In genomic region chr7:4119976-4120921, GRCm38 (mm10) we compare ENCODE assay signal across 10 mouse cellular contexts. TPM values are rescaled to one million over a fixed set of nuclear protein-coding genes. Genes with fewer than 3 reads are reported as not detected.
DNase-seq lines count a peak whose midpoint lies in the region; ATAC-seq and TF ChIP-seq lines count a peak whose summit lies in the region.
"Had no signal": no experiment of that assay in that cellular context is flagged by ENCODE, and none has a peak within 500 bp of the region (broad histone marks: within the 10 kb centered on the region; RNA-seq: fewer than 3 reads in every experiment).

No protein-coding gene starts in this region.

- peak; percentile 0; the same call in 1 of the 2 replicates for ATAC-seq in hindbrain, embryonic 13.5 days (ENCODE audit: low FRiP score)
- no peak for ATAC-seq in midbrain, embryonic 15.5 days (replicated peaks)

- peak overlapping the region; percentile 64 for H3K4me2 ChIP-seq in hindbrain, embryonic 13.5 days
- H3K4me2 ChIP-seq in midbrain, embryonic 15.5 days = peak overlapping the region; percentile 87

- H3K27ac ChIP-seq in heart, embryonic 10.5 days = no peak overlapping the region
- peak overlapping the region; percentile 90 for H3K27ac ChIP-seq in hindbrain, embryonic 13.5 days
- H3K27ac ChIP-seq in midbrain, embryonic 15.5 days = peak overlapping the region; percentile 81
- H3K27ac ChIP-seq: liver, embryonic 14.5 days had no signal

- WGBS in heart, embryonic 10.5 days = 22% methylated on average over 19 of the region's 19 CpGs
- 5% methylated on average over 12 of the region's 19 CpGs for WGBS in hindbrain, embryonic 13.5 days
- WGBS in midbrain, embryonic 15.5 days = 13% methylated on average over 19 of the region's 19 CpGs

- DNase-seq in heart, embryonic 10.5 days (ENCODE audit: low spot score) = no peak
- no peak for DNase-seq in heart, postnatal 25 days (ENCODE audit: low spot score)
- DNase-seq in brain, embryonic 14.5 days (ENCODE audit: low read depth) = peak; percentile 90
- DNase-seq in adrenal gland, adult (ENCODE audit: inconsistent age in 2 of 2, low spot score in 1 of 2) = no peak
- no peak for DNase-seq in thymus, postnatal 0 days (ENCODE audit: low spot score)
- no peak for DNase-seq in urinary bladder, postnatal 25 days (ENCODE audit: low spot score)

- H3K36me3 ChIP-seq in heart, embryonic 10.5 days = no peaks in the 10 kb centered on the region
- H3K36me3 ChIP-seq in hindbrain, embryonic 13.5 days = no peaks in the 10 kb centered on the region
- H3K36me3 ChIP-seq in midbrain, embryonic 15.5 days (replicated peaks) = no peaks in the 10 kb centered on the region

- H3K4me3 ChIP-seq in heart, embryonic 10.5 days = peak overlapping the region; percentile 61; the same call in 1 of the 2 replicates
- H3K4me3 ChIP-seq in hindbrain, embryonic 13.5 days = peak overlapping the region; percentile 65
- H3K4me3 ChIP-seq in midbrain, embryonic 15.5 days = peak overlapping the region; percentile 89

- peaks cover 63% of the 10 kb centered on the region for H3K27me3 ChIP-seq in heart, embryonic 10.5 days (ENCODE audit: insufficient read depth, poor library complexity, severe bottlenecking)
- H3K27me3 ChIP-seq in hindbrain, embryonic 13.5 days = no peaks in the 10 kb centered on the region
- H3K27me3 ChIP-seq in midbrain, embryonic 15.5 days (replicated peaks) = no peaks in the 10 kb centered on the region
- H3K27me3 ChIP-seq: CH12.LX had no signal

- 0 out of 2 replicates have a peak, but pooled peaks cover 4% of the 10 kb centered on the region for H3K9me3 ChIP-seq in heart, embryonic 10.5 days
- H3K9me3 ChIP-seq in hindbrain, embryonic 13.5 days = no peaks in the 10 kb centered on the region
- H3K9me3 ChIP-seq in midbrain, embryonic 15.5 days = no peaks in the 10 kb centered on the region

- peak; percentile 24; the same call in 1 of the 2 replicates for TF ChIP-seq POLR2A in brain, embryonic 14.5 days (IDR thresholded peaks at IDR 0.05; ENCODE audit: borderline replicate concordance, extremely low read depth, insufficient read depth, insufficient read length, poor library complexity, severe bottlenecking)

- TF ChIP-seq CTCF in brain, embryonic 14.5 days (IDR thresholded peaks at IDR 0.05; ENCODE audit: borderline replicate concordance, extremely low read depth, insufficient read depth, insufficient read length) = no peak

- peaks cover 6% of the 10 kb centered on the region for H3K4me1 ChIP-seq in heart, embryonic 10.5 days
- peaks cover 66% of the 10 kb centered on the region for H3K4me1 ChIP-seq in hindbrain, embryonic 13.5 days (replicated peaks)
- H3K4me1 ChIP-seq in midbrain, embryonic 15.5 days = peaks cover 54% of the 10 kb centered on the region

- intact Hi-C loops in heart, postnatal 25 days (cut with DNase I) = no loop called here

- peak overlapping the region; percentile 91 for H3K9ac ChIP-seq in hindbrain, embryonic 13.5 days
- peak overlapping the region; percentile 81 for H3K9ac ChIP-seq in midbrain, embryonic 15.5 days
- H3K9ac ChIP-seq: liver, embryonic 14.5 days had no signal

RNA-seq across cellular contexts. Expression of gene Ttyh1, which starts 1.0 kb away (rescaled TPM):
- polyA plus RNA-seq in heart, embryonic 10.5 days (2016; fragmentation: Nextera tagmentation; extraction: Ambion mirVana) = 0.54 and 0.83 TPM in 2 replicates
- total RNA-seq in heart, postnatal 25 days (2021) = under 1 TPM; 0.68 to 0.75 TPM
- polyA plus RNA-seq in brain, embryonic 14.5 days (2012; rRNA removed) = 239 and 253 TPM in 2 replicates
- polyA plus RNA-seq in hindbrain, embryonic 13.5 days (2015; fragmentation: Nextera tagmentation; extraction: Ambion mirVana) = 132 and 138 TPM in 2 replicates
- 115 and 144 TPM in 2 replicates for polyA plus RNA-seq in midbrain, embryonic 15.5 days (2015; fragmentation: Nextera tagmentation; extraction: Ambion mirVana)
- 0.76 and 0.96 TPM in 2 replicates for polyA plus RNA-seq in thymus, postnatal 0 days (2015; fragmentation: Nextera tagmentation; extraction: Ambion mirVana)

RNA-seq across cellular contexts. Expression of gene Leng8, which starts 16.6 kb away (rescaled TPM):
- polyA plus RNA-seq in heart, embryonic 10.5 days (2016; fragmentation: Nextera tagmentation; extraction: Ambion mirVana) = 72.6 and 75.1 TPM in 2 replicates
- 10 to 100 TPM; 37.4 to 40.9 TPM for total RNA-seq in heart, postnatal 25 days (2021)
- 501 and 507 TPM in 2 replicates for polyA plus RNA-seq in brain, embryonic 14.5 days (2012; rRNA removed)
- 77.0 and 79.4 TPM in 2 replicates for polyA plus RNA-seq in hindbrain, embryonic 13.5 days (2015; fragmentation: Nextera tagmentation; extraction: Ambion mirVana)
- polyA plus RNA-seq in midbrain, embryonic 15.5 days (2015; fragmentation: Nextera tagmentation; extraction: Ambion mirVana) = 102 and 104 TPM in 2 replicates
- polyA plus RNA-seq in thymus, postnatal 0 days (2015; fragmentation: Nextera tagmentation; extraction: Ambion mirVana) = 23.0 and 30.9 TPM in 2 replicates

RNA-seq across cellular contexts. Expression of gene Leng9, which starts 29.9 kb away (rescaled TPM):
- polyA plus RNA-seq in heart, embryonic 10.5 days (2016; fragmentation: Nextera tagmentation; extraction: Ambion mirVana) = 1.8 and 2.2 TPM in 2 replicates
- total RNA-seq in heart, postnatal 25 days (2021) = 1 to 10 TPM; 2.5 to 3.2 TPM
- 4.6 and 5.0 TPM in 2 replicates for polyA plus RNA-seq in brain, embryonic 14.5 days (2012; rRNA removed)
- polyA plus RNA-seq in hindbrain, embryonic 13.5 days (2015; fragmentation: Nextera tagmentation; extraction: Ambion mirVana) = 4.7 TPM in 2 replicates
- 5.2 and 6.0 TPM in 2 replicates for polyA plus RNA-seq in midbrain, embryonic 15.5 days (2015; fragmentation: Nextera tagmentation; extraction: Ambion mirVana)
- 7.0 and 8.7 TPM in 2 replicates for polyA plus RNA-seq in thymus, postnatal 0 days (2015; fragmentation: Nextera tagmentation; extraction: Ambion mirVana)

RNA-seq across cellular contexts. Expression of gene Cdc42ep5, which starts 44.4 kb away (rescaled TPM):
- polyA plus RNA-seq in heart, embryonic 10.5 days (2016; fragmentation: Nextera tagmentation; extraction: Ambion mirVana) = 27.4 and 35.7 TPM in 2 replicates
- total RNA-seq in heart, postnatal 25 days (2021) = 1 to 10 TPM; 5.7 to 5.9 TPM
- polyA plus RNA-seq in brain, embryonic 14.5 days (2012; rRNA removed) = 8.8 and 9.7 TPM in 2 replicates
- polyA plus RNA-seq in hindbrain, embryonic 13.5 days (2015; fragmentation: Nextera tagmentation; extraction: Ambion mirVana) = 8.4 and 10.1 TPM in 2 replicates
- polyA plus RNA-seq in midbrain, embryonic 15.5 days (2015; fragmentation: Nextera tagmentation; extraction: Ambion mirVana) = 6.2 and 6.4 TPM in 2 replicates
- 12.3 and 12.6 TPM in 2 replicates for polyA plus RNA-seq in thymus, postnatal 0 days (2015; fragmentation: Nextera tagmentation; extraction: Ambion mirVana)

RNA-seq across cellular contexts. Expression of gene Lair1, which starts 57.2 kb away (rescaled TPM):
- polyA plus RNA-seq in heart, embryonic 10.5 days (2016; fragmentation: Nextera tagmentation; extraction: Ambion mirVana) = 0.15 and 0.21 TPM in 2 replicates
- total RNA-seq in heart, postnatal 25 days (2021) = 1 to 10 TPM; 1.1 to 1.3 TPM
- polyA plus RNA-seq in brain, embryonic 14.5 days (2012; rRNA removed) = 3.7 TPM in 2 replicates
- polyA plus RNA-seq in hindbrain, embryonic 13.5 days (2015; fragmentation: Nextera tagmentation; extraction: Ambion mirVana) = 2.8 and 4.1 TPM in 2 replicates
- 1.7 and 1.9 TPM in 2 replicates for polyA plus RNA-seq in midbrain, embryonic 15.5 days (2015; fragmentation: Nextera tagmentation; extraction: Ambion mirVana)
- 6.6 and 8.0 TPM in 2 replicates for polyA plus RNA-seq in thymus, postnatal 0 days (2015; fragmentation: Nextera tagmentation; extraction: Ambion mirVana)

Comparison
In these comparisons a context has a peak if more than half of its experiments do, and no peak if none do; other contexts are left out.
1. RNA of gene Ttyh1, which starts 1.0 kb away (polyA plus RNA-seq): 239 to 253 TPM in brain, embryonic 14.5 days, 132 to 138 TPM in hindbrain, embryonic 13.5 days and 115 to 144 TPM in midbrain, embryonic 15.5 days; 0.76 to 0.96 TPM in thymus, postnatal 0 days and 0.54 to 0.83 TPM in heart, embryonic 10.5 days; every median in the first group is over 10 times any median in the second.
2. Peak in every context shown above with its lines, with median percentiles within 50 percentile points of each other: H3K4me3 ChIP-seq.